ENCODE assay signal across 8 mouse cellular contexts in genomic region chr5:137788171-137788570, GRCm38 (mm10). TPM values are rescaled to one million over a fixed set of nuclear protein-coding genes. Genes with fewer than 3 reads are reported as not detected.
DNase-seq lines count a peak whose midpoint lies in the region; ATAC-seq and TF ChIP-seq lines count a peak whose summit lies in the region.

No protein-coding gene starts in this region.

- 76% methylated on average over 24 of the region's 24 CpGs for WGBS in bone marrow, adult 2 months
- WGBS in embryonic facial prominence, embryonic 11.5 days: 69% methylated on average over 24 of the region's 24 CpGs
- WGBS in intestine, postnatal 0 days: 75% methylated on average over 24 of the region's 24 CpGs
- WGBS in midbrain, embryonic 16.5 days: 74% methylated on average over 24 of the region's 24 CpGs

- H3K9me3 ChIP-seq in embryonic facial prominence, embryonic 11.5 days (replicated peaks; ENCODE audit: control insufficient read depth, low read length): no peaks in the 10 kb centered on the region
- no peaks in the 10 kb centered on the region for H3K9me3 ChIP-seq in intestine, postnatal 0 days (ENCODE audit: control insufficient read depth)
- H3K9me3 ChIP-seq in midbrain, embryonic 16.5 days (replicated peaks; ENCODE audit: control insufficient read depth, low read length, poor library complexity, severe bottlenecking): no peaks in the 10 kb centered on the region

- H3K27ac ChIP-seq in bone marrow, adult 2 months (ENCODE audit: control insufficient read depth, insufficient read depth, low read depth, low read length, poor library complexity): no peak overlapping the region
- H3K27ac ChIP-seq in embryonic facial prominence, embryonic 11.5 days (replicated peaks; ENCODE audit: low read depth, low read length): no peak overlapping the region
- no peak overlapping the region for H3K27ac ChIP-seq in intestine, postnatal 0 days (ENCODE audit: low read depth, low read length)
- no peak overlapping the region for H3K27ac ChIP-seq in midbrain, embryonic 16.5 days (ENCODE audit: low read length)

- TF ChIP-seq POLR2A in bone marrow, adult 2 months (IDR thresholded peaks at IDR 0.05; ENCODE audit: borderline replicate concordance, control insufficient read depth, low read depth, low read length): no peak

- H3K36me3 ChIP-seq in embryonic facial prominence, embryonic 11.5 days (replicated peaks; ENCODE audit: control insufficient read depth, insufficient read depth, low read depth, low read length): no peaks in the 10 kb centered on the region; the same call in 1 of the 2 replicates
- H3K36me3 ChIP-seq in intestine, postnatal 0 days (ENCODE audit: control insufficient read depth, insufficient read depth): peaks cover 12% of the 10 kb centered on the region
- H3K36me3 ChIP-seq in midbrain, embryonic 16.5 days (ENCODE audit: control insufficient read depth, insufficient read depth, low read length): 0 out of 2 replicates have a peak, but pooled peaks cover 2% of the 10 kb centered on the region

- DNase-seq in kidney, adult 8-10 months: peak; percentile 35 to 50
- no peak for DNase-seq in kidney, postnatal 14 days
- DNase-seq in embryonic facial prominence, embryonic 11.5 days (ENCODE audit: low spot score): no peak

- H3K4me2 ChIP-seq in embryonic facial prominence, embryonic 11.5 days (ENCODE audit: low read depth, low read length): peak overlapping the region; percentile 27
- peak overlapping the region; percentile 77 for H3K4me2 ChIP-seq in intestine, postnatal 0 days (replicated peaks; ENCODE audit: low read depth)
- H3K4me2 ChIP-seq in midbrain, embryonic 16.5 days (ENCODE audit: low read length): peak overlapping the region; percentile 70

- peak overlapping the region; percentile 22 for H3K4me3 ChIP-seq in bone marrow, adult 2 months (replicated peaks; ENCODE audit: control insufficient read depth, low read depth, low read length)
- H3K4me3 ChIP-seq in embryonic facial prominence, embryonic 11.5 days (ENCODE audit: low read depth, low read length): peak overlapping the region; percentile 44; the same call in 1 of the 2 replicates
- H3K4me3 ChIP-seq in intestine, postnatal 0 days (ENCODE audit: low read depth, low read length): peak overlapping the region; percentile 72; the same call in 1 of the 2 replicates
- peak overlapping the region; percentile 79 for H3K4me3 ChIP-seq in midbrain, embryonic 16.5 days (ENCODE audit: low read depth, low read length)

- TF ChIP-seq CTCF in bone marrow, adult 2 months (IDR thresholded peaks at IDR 0.05; ENCODE audit: control insufficient read depth, insufficient read depth, low read length): no peak
- no peak for TF ChIP-seq CTCF in intestine, postnatal 0 days (IDR thresholded peaks at IDR 0.05; ENCODE audit: low read depth)

- ATAC-seq in embryonic facial prominence, embryonic 11.5 days (replicated peaks; ENCODE audit: insufficient number of reproducible peaks, low FRiP score, low TSS enrichment, low read depth): no peak
- no peak for ATAC-seq in intestine, postnatal 0 days
- no peak for ATAC-seq in midbrain, embryonic 16.5 days
- ATAC-seq in megakaryocyte-erythroid progenitor cell, adult 5-6 weeks (replicated peaks; ENCODE audit: low FRiP score, low TSS enrichment, poor library complexity, severe bottlenecking): no peak
- no peak for ATAC-seq in erythroid progenitor cell, adult 5-6 weeks (replicated peaks; ENCODE audit: low FRiP score, poor library complexity, severe bottlenecking)

- no peak overlapping the region for H3K9ac ChIP-seq in embryonic facial prominence, embryonic 11.5 days (replicated peaks; ENCODE audit: low read length)
- no peak overlapping the region for H3K9ac ChIP-seq in intestine, postnatal 0 days (ENCODE audit: low read depth, low read length)
- no peak overlapping the region for H3K9ac ChIP-seq in midbrain, embryonic 16.5 days (ENCODE audit: low read depth, low read length)

- no peaks in the 10 kb centered on the region for H3K27me3 ChIP-seq in embryonic facial prominence, embryonic 11.5 days (ENCODE audit: control insufficient read depth, insufficient read depth, low read length)
- no peaks in the 10 kb centered on the region for H3K27me3 ChIP-seq in intestine, postnatal 0 days (replicated peaks; ENCODE audit: control insufficient read depth, insufficient read depth, low read length)
- no peaks in the 10 kb centered on the region for H3K27me3 ChIP-seq in midbrain, embryonic 16.5 days (ENCODE audit: control insufficient read depth, insufficient read depth, low read depth, low read length)

- H3K4me1 ChIP-seq in bone marrow, adult 2 months (ENCODE audit: control insufficient read depth, insufficient read depth, low read length): peaks cover 8% of the 10 kb centered on the region
- peaks cover 8% of the 10 kb centered on the region for H3K4me1 ChIP-seq in embryonic facial prominence, embryonic 11.5 days (ENCODE audit: control insufficient read depth, insufficient read depth, low read length)
- H3K4me1 ChIP-seq in intestine, postnatal 0 days (replicated peaks; ENCODE audit: control insufficient read depth, insufficient read depth, low read length): peaks cover 18% of the 10 kb centered on the region
- H3K4me1 ChIP-seq in midbrain, embryonic 16.5 days (ENCODE audit: control insufficient read depth, insufficient read depth, low read length): peaks cover 28% of the 10 kb centered on the region

RNA-seq across cellular contexts. Expression of gene Zcwpw1, which starts 0.6 kb away (rescaled TPM):
- 9.5 and 18.7 TPM in 2 replicates for polyA plus RNA-seq in bone marrow, adult 2 months (2011; ENCODE audit: insufficient read depth, insufficient read length, low replicate concordance, missing spikeins)
- polyA plus RNA-seq in embryonic facial prominence, embryonic 11.5 days (2014; fragmentation: Nextera tagmentation; extraction: Ambion mirVana): 22.0 and 23.1 TPM in 2 replicates
- 3.3 and 3.5 TPM in 2 replicates for polyA plus RNA-seq in intestine, postnatal 0 days (2015; fragmentation: Nextera tagmentation; extraction: Ambion mirVana)
- polyA plus RNA-seq in midbrain, embryonic 16.5 days (2015; fragmentation: Nextera tagmentation; extraction: Ambion mirVana): 11.6 and 13.1 TPM in 2 replicates
- total RNA-seq in megakaryocyte-erythroid progenitor cell, adult 5-6 weeks (2014; fragmentation: Nextera tagmentation): 4.2 and 5.5 TPM in 2 replicates
- total RNA-seq in megakaryocyte-erythroid progenitor cell, adult 5-6 weeks (2017): 7.8 and 18.7 TPM in 2 replicates
- total RNA-seq in erythroid progenitor cell, adult 5-6 weeks (2015; ENCODE audit: low replicate concordance): 9.7 and 15.5 TPM in 2 replicates
- 18.1 and 35.3 TPM in 2 replicates for total RNA-seq in erythroid progenitor cell, adult 5-6 weeks (2017; ENCODE audit: low replicate concordance)

RNA-seq across cellular contexts. Expression of gene Mepce, which starts 0.7 kb away (rescaled TPM):
- 25.6 and 45.6 TPM in 2 replicates for polyA plus RNA-seq in bone marrow, adult 2 months (2011; ENCODE audit: insufficient read depth, insufficient read length, low replicate concordance, missing spikeins)
- 11.5 and 12.5 TPM in 2 replicates for polyA plus RNA-seq in embryonic facial prominence, embryonic 11.5 days (2014; fragmentation: Nextera tagmentation; extraction: Ambion mirVana)
- polyA plus RNA-seq in intestine, postnatal 0 days (2015; fragmentation: Nextera tagmentation; extraction: Ambion mirVana): 10.3 and 10.8 TPM in 2 replicates
- 10.4 and 11.6 TPM in 2 replicates for polyA plus RNA-seq in midbrain, embryonic 16.5 days (2015; fragmentation: Nextera tagmentation; extraction: Ambion mirVana)
- total RNA-seq in megakaryocyte-erythroid progenitor cell, adult 5-6 weeks (2014; fragmentation: Nextera tagmentation): 59.2 and 84.0 TPM in 2 replicates
- 22.0 and 26.7 TPM in 2 replicates for total RNA-seq in megakaryocyte-erythroid progenitor cell, adult 5-6 weeks (2017)
- 45.4 and 50.7 TPM in 2 replicates for total RNA-seq in erythroid progenitor cell, adult 5-6 weeks (2015; ENCODE audit: low replicate concordance)
- 8.9 and 22.3 TPM in 2 replicates for total RNA-seq in erythroid progenitor cell, adult 5-6 weeks (2017; ENCODE audit: low replicate concordance)

RNA-seq across cellular contexts. Expression of gene Ppp1r35, which starts 9.5 kb away (rescaled TPM):
- polyA plus RNA-seq in bone marrow, adult 2 months (2011; ENCODE audit: insufficient read depth, insufficient read length, low replicate concordance, missing spikeins): 52.6 and 130 TPM in 2 replicates
- 57.6 and 65.1 TPM in 2 replicates for polyA plus RNA-seq in embryonic facial prominence, embryonic 11.5 days (2014; fragmentation: Nextera tagmentation; extraction: Ambion mirVana)
- polyA plus RNA-seq in intestine, postnatal 0 days (2015; fragmentation: Nextera tagmentation; extraction: Ambion mirVana): 29.0 and 30.8 TPM in 2 replicates
- 33.5 and 36.6 TPM in 2 replicates for polyA plus RNA-seq in midbrain, embryonic 16.5 days (2015; fragmentation: Nextera tagmentation; extraction: Ambion mirVana)
- 40.6 and 60.7 TPM in 2 replicates for total RNA-seq in megakaryocyte-erythroid progenitor cell, adult 5-6 weeks (2014; fragmentation: Nextera tagmentation)
- total RNA-seq in megakaryocyte-erythroid progenitor cell, adult 5-6 weeks (2017): 30.0 and 60.2 TPM in 2 replicates
- total RNA-seq in erythroid progenitor cell, adult 5-6 weeks (2015; ENCODE audit: low replicate concordance): 43.6 and 45.8 TPM in 2 replicates
- 28.0 and 51.0 TPM in 2 replicates for total RNA-seq in erythroid progenitor cell, adult 5-6 weeks (2017; ENCODE audit: low replicate concordance)

RNA-seq across cellular contexts. Expression of gene Tsc22d4, which starts 42.6 kb away (rescaled TPM):
- polyA plus RNA-seq in bone marrow, adult 2 months (2011; ENCODE audit: insufficient read depth, insufficient read length, low replicate concordance, missing spikeins): 143 and 144 TPM in 2 replicates
- 76.1 and 78.8 TPM in 2 replicates for polyA plus RNA-seq in embryonic facial prominence, embryonic 11.5 days (2014; fragmentation: Nextera tagmentation; extraction: Ambion mirVana)
- 111 and 119 TPM in 2 replicates for polyA plus RNA-seq in intestine, postnatal 0 days (2015; fragmentation: Nextera tagmentation; extraction: Ambion mirVana)
- 55.4 and 74.1 TPM in 2 replicates for polyA plus RNA-seq in midbrain, embryonic 16.5 days (2015; fragmentation: Nextera tagmentation; extraction: Ambion mirVana)
- 45.4 and 55.2 TPM in 2 replicates for total RNA-seq in megakaryocyte-erythroid progenitor cell, adult 5-6 weeks (2014; fragmentation: Nextera tagmentation)
- total RNA-seq in megakaryocyte-erythroid progenitor cell, adult 5-6 weeks (2017): 43.0 and 66.3 TPM in 2 replicates
- 31.0 and 47.9 TPM in 2 replicates for total RNA-seq in erythroid progenitor cell, adult 5-6 weeks (2015; ENCODE audit: low replicate concordance)
- 88.1 and 103 TPM in 2 replicates for total RNA-seq in erythroid progenitor cell, adult 5-6 weeks (2017; ENCODE audit: low replicate concordance)

RNA-seq across cellular contexts. Expression of gene Nyap1, which starts 46.8 kb away (rescaled TPM):
- 1.2 and 1.9 TPM in 2 replicates for polyA plus RNA-seq in bone marrow, adult 2 months (2011; ENCODE audit: insufficient read depth, insufficient read length, low replicate concordance, missing spikeins)
- polyA plus RNA-seq in embryonic facial prominence, embryonic 11.5 days (2014; fragmentation: Nextera tagmentation; extraction: Ambion mirVana): 1.6 and 2.5 TPM in 2 replicates
- 1.6 and 2.0 TPM in 2 replicates for polyA plus RNA-seq in intestine, postnatal 0 days (2015; fragmentation: Nextera tagmentation; extraction: Ambion mirVana)
- 67.2 and 67.5 TPM in 2 replicates for polyA plus RNA-seq in midbrain, embryonic 16.5 days (2015; fragmentation: Nextera tagmentation; extraction: Ambion mirVana)
- 0.57 TPM in 1 of 2 replicates, not detected in the other for total RNA-seq in megakaryocyte-erythroid progenitor cell, adult 5-6 weeks (2014; fragmentation: Nextera tagmentation)
- not detected in 2 replicates for total RNA-seq in megakaryocyte-erythroid progenitor cell, adult 5-6 weeks (2017)
- total RNA-seq in erythroid progenitor cell, adult 5-6 weeks (2015; ENCODE audit: low replicate concordance): 2.5 TPM in 1 of 2 replicates, not detected in the other
- 1.4 and 4.9 TPM in 2 replicates for total RNA-seq in erythroid progenitor cell, adult 5-6 weeks (2017; ENCODE audit: low replicate concordance)

Comparison
In these comparisons a context has a peak if more than half of its experiments do, and no peak if none do; other contexts are left out.
1. DNase-seq: peak in kidney, adult 8-10 months (2 of 2); none in kidney, postnatal 14 days (single experiment) and embryonic facial prominence, embryonic 11.5 days (single experiment).
2. H3K4me3 ChIP-seq: peak in every context shown above with its lines; median percentile 79 in midbrain, embryonic 16.5 days; 72 in intestine, postnatal 0 days; 44 in embryonic facial prominence, embryonic 11.5 days; 22 in bone marrow, adult 2 months.
3. H3K4me2 ChIP-seq: peak in every context shown above with its lines; median percentile 77 in intestine, postnatal 0 days; 70 in midbrain, embryonic 16.5 days; 27 in embryonic facial prominence, embryonic 11.5 days.